In the genomic region with DNA sequence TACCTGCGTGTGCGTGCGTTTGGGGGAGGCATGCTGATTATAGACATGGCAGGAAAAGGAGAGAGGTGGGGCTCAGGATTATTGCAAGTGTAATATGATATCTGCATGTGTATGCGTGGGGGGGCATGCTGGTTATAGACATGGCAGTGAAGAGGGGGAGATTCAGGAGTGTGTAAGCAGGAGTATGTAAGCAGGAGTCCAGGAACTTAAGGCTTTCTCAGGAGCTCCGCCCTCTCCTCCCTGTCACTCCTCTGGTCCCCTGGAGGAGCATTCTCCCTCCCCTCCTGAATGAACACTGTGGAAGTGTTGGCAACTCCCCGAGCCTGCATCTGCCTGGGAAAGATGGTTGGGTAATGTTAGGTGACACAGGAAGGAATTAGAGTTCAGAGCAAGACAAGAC, we compare ENCODE assay signal across 11 mouse cellular contexts. TPM values are rescaled to one million over a fixed set of nuclear protein-coding genes. Genes with fewer than 3 reads are reported as not detected.
DNase-seq lines count a peak whose midpoint lies in the region; ATAC-seq and TF ChIP-seq lines count a peak whose summit lies in the region.
"Had no signal": no experiment of that assay in that cellular context is flagged by ENCODE, and none has a peak within 500 bp of the region (broad histone marks: within the 10 kb centered on the region; RNA-seq: fewer than 3 reads in every experiment).

No protein-coding gene starts in this region.

- H3K36me3 ChIP-seq in forebrain, embryonic 13.5 days (ENCODE audit: poor library complexity, severe bottlenecking): 0 out of 2 replicates have a peak, but pooled peaks cover 4% of the 10 kb centered on the region
- peaks cover 29% of the 10 kb centered on the region for H3K36me3 ChIP-seq in forebrain, embryonic 10.5 days (replicated peaks)
- H3K36me3 ChIP-seq in embryonic facial prominence, embryonic 11.5 days (replicated peaks; ENCODE audit: control insufficient read depth, insufficient read depth, low read depth, low read length): no peaks in the 10 kb centered on the region; the same call in 1 of the 2 replicates
- H3K36me3 ChIP-seq in limb, embryonic 14.5 days (ENCODE audit: control insufficient read depth, insufficient read depth, low read length): peaks cover 18% of the 10 kb centered on the region

- TF ChIP-seq POLR2A in limb, embryonic 14.5 days (IDR thresholded peaks at IDR 0.05; ENCODE audit: borderline replicate concordance, extremely low read depth, insufficient read depth, insufficient read length): no peak

- no peaks in the 10 kb centered on the region for H3K9me3 ChIP-seq in forebrain, embryonic 13.5 days (replicated peaks)
- H3K9me3 ChIP-seq in forebrain, embryonic 10.5 days: no peaks in the 10 kb centered on the region
- H3K9me3 ChIP-seq in embryonic facial prominence, embryonic 11.5 days (replicated peaks; ENCODE audit: control insufficient read depth, low read length): no peaks in the 10 kb centered on the region
- H3K9me3 ChIP-seq in limb, embryonic 14.5 days (ENCODE audit: control insufficient read depth, low read length): no peaks in the 10 kb centered on the region

- H3K4me2 ChIP-seq in forebrain, embryonic 13.5 days: no peak overlapping the region
- peak overlapping the region; percentile 1; the same call in 1 of the 2 replicates for H3K4me2 ChIP-seq in embryonic facial prominence, embryonic 11.5 days (ENCODE audit: low read depth, low read length)
- peak overlapping the region; percentile 14; the same call in 1 of the 2 replicates for H3K4me2 ChIP-seq in limb, embryonic 14.5 days (replicated peaks; ENCODE audit: low read depth, low read length, severe bottlenecking)

- H3K27ac ChIP-seq in forebrain, embryonic 13.5 days: 0 out of 2 replicates have a peak overlapping the region, but pooled peaks have one; percentile 79
- H3K27ac ChIP-seq in forebrain, embryonic 10.5 days: no peak overlapping the region
- 0 out of 2 replicates have a peak overlapping the region, but pooled peaks have one; percentile 23 for H3K27ac ChIP-seq in layer of hippocampus, adult 2 months
- no peak overlapping the region for H3K27ac ChIP-seq in embryonic facial prominence, embryonic 11.5 days (replicated peaks; ENCODE audit: low read depth, low read length)
- peak overlapping the region; percentile 71 for H3K27ac ChIP-seq in limb, embryonic 14.5 days (replicated peaks; ENCODE audit: low read depth, low read length)

- H3K4me1 ChIP-seq in forebrain, embryonic 13.5 days: peaks cover 54% of the 10 kb centered on the region
- peaks cover 77% of the 10 kb centered on the region for H3K4me1 ChIP-seq in forebrain, embryonic 10.5 days
- H3K4me1 ChIP-seq in embryonic facial prominence, embryonic 11.5 days (ENCODE audit: control insufficient read depth, insufficient read depth, low read length): peaks cover 13% of the 10 kb centered on the region
- H3K4me1 ChIP-seq in limb, embryonic 14.5 days (ENCODE audit: control insufficient read depth, insufficient read depth, low read length): peaks cover 23% of the 10 kb centered on the region

- H3K27me3 ChIP-seq in forebrain, embryonic 13.5 days: no peaks in the 10 kb centered on the region
- H3K27me3 ChIP-seq in forebrain, embryonic 10.5 days (ENCODE audit: poor library complexity, severe bottlenecking): no peaks in the 10 kb centered on the region
- H3K27me3 ChIP-seq in embryonic facial prominence, embryonic 11.5 days (ENCODE audit: control insufficient read depth, insufficient read depth, low read length): no peaks in the 10 kb centered on the region
- H3K27me3 ChIP-seq in limb, embryonic 14.5 days (ENCODE audit: control insufficient read depth, insufficient read depth, low read length): no peaks in the 10 kb centered on the region

- no peak for DNase-seq in forebrain, embryonic 10.5 days (ENCODE audit: extremely low spot score, low spot score)
- no peak for DNase-seq in layer of hippocampus, adult 2 months (ENCODE audit: low spot score in 2 of 2)
- no peak for DNase-seq in layer of hippocampus, postnatal 14 days (ENCODE audit: low spot score in 2 of 2)
- peak; percentile 60 for DNase-seq in embryonic facial prominence, embryonic 11.5 days (ENCODE audit: low spot score)
- peak; percentile 39 for DNase-seq in limb, embryonic 14.5 days (ENCODE audit: low spot score)
- DNase-seq in spleen, postnatal 36 days (ENCODE audit: low spot score in 2 of 2): no peak
- no peak for DNase-seq in frontal cortex, postnatal 36 days (ENCODE audit: low spot score in 2 of 2)
- DNase-seq: heart, postnatal 10 days; layer of hippocampus, adult 9-11 months had no signal

- WGBS in forebrain, embryonic 13.5 days: 53% methylated on average over 6 of the region's 6 CpGs
- 71% methylated on average over 6 of the region's 6 CpGs for WGBS in forebrain, embryonic 10.5 days
- WGBS in embryonic facial prominence, embryonic 11.5 days: 27% methylated on average over 6 of the region's 6 CpGs
- 13% methylated on average over 6 of the region's 6 CpGs for whole genome bisulfite sequencing in limb, embryonic 14.5 days

- H3K9ac ChIP-seq in forebrain, embryonic 13.5 days: peak overlapping the region; percentile 46; the same call in 1 of the 2 replicates
- H3K9ac ChIP-seq in embryonic facial prominence, embryonic 11.5 days (replicated peaks; ENCODE audit: low read length): no peak overlapping the region; the same call in 1 of the 2 replicates
- peak overlapping the region; percentile 6; the same call in 1 of the 2 replicates for H3K9ac ChIP-seq in limb, embryonic 14.5 days (ENCODE audit: low read depth, low read length, severe bottlenecking)

- no peak for ATAC-seq in forebrain, embryonic 13.5 days
- ATAC-seq in embryonic facial prominence, embryonic 11.5 days (replicated peaks; ENCODE audit: insufficient number of reproducible peaks, low FRiP score, low TSS enrichment, low read depth): no peak; the same call in 1 of the 2 replicates
- peak; percentile 68 for ATAC-seq in limb, embryonic 14.5 days (ENCODE audit: low FRiP score, low read depth)

- no peak overlapping the region for H3K4me3 ChIP-seq in forebrain, embryonic 13.5 days
- no peak overlapping the region for H3K4me3 ChIP-seq in forebrain, embryonic 10.5 days
- H3K4me3 ChIP-seq in layer of hippocampus, adult 2 months: no peak overlapping the region
- no peak overlapping the region for H3K4me3 ChIP-seq in embryonic facial prominence, embryonic 11.5 days (ENCODE audit: low read depth, low read length)
- no peak overlapping the region for H3K4me3 ChIP-seq in limb, embryonic 14.5 days (replicated peaks; ENCODE audit: low read length)
- H3K4me3 ChIP-seq: erythroblast, embryonic 14.5 days had no signal

- no peak for TF ChIP-seq CTCF in layer of hippocampus, adult 2 months (conservative IDR thresholded peaks at IDR 0.05)

RNA-seq across cellular contexts. Expression of gene Sufu, which starts 51.2 kb away (rescaled TPM):
- 28.0 and 30.3 TPM in 2 replicates for polyA plus RNA-seq in forebrain, embryonic 13.5 days (2015; fragmentation: Nextera tagmentation; extraction: Ambion mirVana)
- polyA plus RNA-seq in forebrain, embryonic 10.5 days (2016; fragmentation: Nextera tagmentation; extraction: Ambion mirVana): 47.5 and 50.8 TPM in 2 replicates
- 10 to 100 TPM; 20.3 to 23.2 TPM for total RNA-seq in layer of hippocampus, adult 2 months (2021)
- total RNA-seq in layer of hippocampus, postnatal 14 days (2021): 10 to 100 TPM; 21.1 to 23.8 TPM
- polyA plus RNA-seq in embryonic facial prominence, embryonic 11.5 days (2014; fragmentation: Nextera tagmentation; extraction: Ambion mirVana): 32.7 and 36.3 TPM in 2 replicates
- 30.6 and 37.2 TPM in 2 replicates for polyA plus RNA-seq in limb, embryonic 14.5 days (2012; rRNA removed)
- 35.5 and 39.1 TPM in 2 replicates for polyA plus RNA-seq in limb, embryonic 14.5 days (2014; fragmentation: Nextera tagmentation; extraction: Ambion mirVana)

RNA-seq across cellular contexts. Expression of gene Actr1a, which starts 52.4 kb away (rescaled TPM):
- polyA plus RNA-seq in forebrain, embryonic 13.5 days (2015; fragmentation: Nextera tagmentation; extraction: Ambion mirVana): 285 and 307 TPM in 2 replicates
- polyA plus RNA-seq in forebrain, embryonic 10.5 days (2016; fragmentation: Nextera tagmentation; extraction: Ambion mirVana): 172 and 185 TPM in 2 replicates
- 100 to 1,000 TPM; 179 to 184 TPM for total RNA-seq in layer of hippocampus, adult 2 months (2021)
- total RNA-seq in layer of hippocampus, postnatal 14 days (2021): 100 to 1,000 TPM; 207 to 220 TPM
- polyA plus RNA-seq in embryonic facial prominence, embryonic 11.5 days (2014; fragmentation: Nextera tagmentation; extraction: Ambion mirVana): 171 and 182 TPM in 2 replicates
- 96.2 and 104 TPM in 2 replicates for polyA plus RNA-seq in limb, embryonic 14.5 days (2012; rRNA removed)
- polyA plus RNA-seq in limb, embryonic 14.5 days (2014; fragmentation: Nextera tagmentation; extraction: Ambion mirVana): 152 and 155 TPM in 2 replicates

RNA-seq across cellular contexts. Expression of gene Trim8, which starts 53.6 kb away (rescaled TPM):
- polyA plus RNA-seq in forebrain, embryonic 13.5 days (2015; fragmentation: Nextera tagmentation; extraction: Ambion mirVana): 22.5 and 22.6 TPM in 2 replicates
- 16.6 and 19.3 TPM in 2 replicates for polyA plus RNA-seq in forebrain, embryonic 10.5 days (2016; fragmentation: Nextera tagmentation; extraction: Ambion mirVana)
- 100 to 1,000 TPM in 1 of 2 experiments, 10 to 100 TPM in 1; 99.9 to 108 TPM for total RNA-seq in layer of hippocampus, adult 2 months (2021)
- 100 to 1,000 TPM in 1 of 2 experiments, 10 to 100 TPM in 1; 98.9 to 110 TPM for total RNA-seq in layer of hippocampus, postnatal 14 days (2021)
- polyA plus RNA-seq in embryonic facial prominence, embryonic 11.5 days (2014; fragmentation: Nextera tagmentation; extraction: Ambion mirVana): 17.8 and 18.6 TPM in 2 replicates
- polyA plus RNA-seq in limb, embryonic 14.5 days (2012; rRNA removed): 22.7 and 32.5 TPM in 2 replicates
- 21.5 and 23.1 TPM in 2 replicates for polyA plus RNA-seq in limb, embryonic 14.5 days (2014; fragmentation: Nextera tagmentation; extraction: Ambion mirVana)

Comparison
In these comparisons a context has a peak if more than half of its experiments do, and no peak if none do; other contexts are left out.
1. H3K27ac ChIP-seq: peak in forebrain, embryonic 13.5 days (single experiment), layer of hippocampus, adult 2 months (single experiment) and limb, embryonic 14.5 days (single experiment); none in forebrain, embryonic 10.5 days (single experiment) and embryonic facial prominence, embryonic 11.5 days (single experiment).
2. DNase-seq: peak in embryonic facial prominence, embryonic 11.5 days (single experiment) and limb, embryonic 14.5 days (single experiment); none in forebrain, embryonic 10.5 days (single experiment), layer of hippocampus, adult 2 months (0 of 2), layer of hippocampus, postnatal 14 days (0 of 2), spleen, postnatal 36 days (0 of 2) and frontal cortex, postnatal 36 days (0 of 2).